8 mouse cellular contexts compared by ENCODE assay signal in the genomic region with DNA sequence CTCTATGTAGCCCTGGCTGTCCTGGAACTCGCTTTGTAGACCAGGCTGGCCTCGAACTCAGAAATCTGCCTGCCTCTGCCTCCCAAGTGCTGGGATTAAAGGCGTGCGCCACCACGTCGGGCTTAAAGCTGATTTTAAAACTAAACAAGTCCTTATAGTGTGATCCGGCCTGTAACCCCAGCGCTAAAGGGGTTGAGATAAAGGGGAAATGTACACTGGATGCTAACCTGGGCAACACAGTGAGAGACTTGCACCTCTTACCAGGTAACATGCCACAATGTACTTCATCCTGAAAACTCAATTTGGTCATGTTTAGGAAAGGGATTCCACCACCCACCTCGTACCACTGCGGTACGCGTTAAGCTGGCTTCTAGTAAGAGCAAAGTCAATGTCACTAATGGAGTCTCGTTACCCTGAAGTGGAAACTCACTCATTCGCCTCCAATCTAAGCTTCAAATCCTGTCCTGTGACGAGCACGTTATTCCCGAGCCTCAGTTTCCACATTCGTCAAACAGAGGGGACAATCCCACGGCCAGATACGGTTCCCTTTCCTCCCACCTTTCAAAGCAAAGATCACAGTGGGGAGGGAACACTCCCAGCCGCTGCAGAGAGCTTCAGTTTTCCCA. TPM values are rescaled to one million over a fixed set of nuclear protein-coding genes. Genes with fewer than 3 reads are reported as not detected.
DNase-seq lines count a peak whose midpoint lies in the region; ATAC-seq and TF ChIP-seq lines count a peak whose summit lies in the region.

No protein-coding gene starts in this region.

- peak overlapping the region; percentile 76 for H3K4me2 ChIP-seq in lung, embryonic 15.5 days
- H3K4me2 ChIP-seq in embryonic facial prominence, embryonic 13.5 days, result peak overlapping the region; percentile 86
- H3K4me2 ChIP-seq in hindbrain, postnatal 0 days (ENCODE audit: low read depth, low read length), result peak overlapping the region; percentile 67
- peak overlapping the region; percentile 81 for H3K4me2 ChIP-seq in neural tube, embryonic 12.5 days (replicated peaks)

- no peak for DNase-seq in lung, postnatal 10 days
- no peak for DNase-seq in hindbrain, postnatal 0 days (ENCODE audit: low spot score)
- no peak for DNase-seq in left cerebral cortex, adult 18-20 months (ENCODE audit: low spot score in 2 of 2)
- no peak for DNase-seq in adrenal gland, postnatal 4 days (ENCODE audit: low spot score in 2 of 2)
- no peak for DNase-seq in layer of hippocampus, adult 9-10 months (ENCODE audit: low spot score)

- peak overlapping the region; percentile 88 for H3K4me3 ChIP-seq in lung, embryonic 15.5 days
- H3K4me3 ChIP-seq in embryonic facial prominence, embryonic 13.5 days, result peak overlapping the region; percentile 93
- H3K4me3 ChIP-seq in hindbrain, postnatal 0 days (ENCODE audit: low read length), result peak overlapping the region; percentile 93
- peak overlapping the region; percentile 95 for H3K4me3 ChIP-seq in neural tube, embryonic 12.5 days

- 24% methylated on average over 21 of the region's 21 CpGs for WGBS in lung, embryonic 15.5 days
- WGBS in embryonic facial prominence, embryonic 13.5 days, result 32% methylated on average over 21 of the region's 21 CpGs
- 31% methylated on average over 21 of the region's 21 CpGs for WGBS in hindbrain, postnatal 0 days
- 33% methylated on average over 21 of the region's 21 CpGs for WGBS in neural tube, embryonic 12.5 days

- peak overlapping the region; percentile 93 for H3K9ac ChIP-seq in lung, embryonic 15.5 days
- peak overlapping the region; percentile 97 for H3K9ac ChIP-seq in embryonic facial prominence, embryonic 13.5 days
- peak overlapping the region; percentile 94 for H3K9ac ChIP-seq in hindbrain, postnatal 0 days (replicated peaks; ENCODE audit: low read length)
- peak overlapping the region; percentile 92 for H3K9ac ChIP-seq in neural tube, embryonic 12.5 days

- H3K9me3 ChIP-seq in lung, embryonic 15.5 days, result no peaks in the 10 kb centered on the region
- H3K9me3 ChIP-seq in embryonic facial prominence, embryonic 13.5 days, result no peaks in the 10 kb centered on the region
- no peaks in the 10 kb centered on the region for H3K9me3 ChIP-seq in hindbrain, postnatal 0 days (ENCODE audit: low read length)
- H3K9me3 ChIP-seq in neural tube, embryonic 12.5 days, result no peaks in the 10 kb centered on the region

- no peak for ATAC-seq in lung, embryonic 15.5 days (ENCODE audit: borderline replicate concordance, extremely low read depth, low FRiP score, low TSS enrichment)
- no peak for ATAC-seq in embryonic facial prominence, embryonic 13.5 days (ENCODE audit: insufficient number of reproducible peaks, insufficient read depth, low FRiP score, low TSS enrichment, low read depth)
- no peak for ATAC-seq in hindbrain, postnatal 0 days
- no peak for ATAC-seq in neural tube, embryonic 12.5 days (ENCODE audit: low FRiP score, low read depth)

- no peak for TF ChIP-seq CTCF in hindbrain, postnatal 0 days (IDR thresholded peaks at IDR 0.05; ENCODE audit: low read depth)

- H3K36me3 ChIP-seq in lung, embryonic 15.5 days, result 0 out of 2 replicates have a peak, but pooled peaks cover 3% of the 10 kb centered on the region
- no peaks in the 10 kb centered on the region for H3K36me3 ChIP-seq in embryonic facial prominence, embryonic 13.5 days
- no peaks in the 10 kb centered on the region for H3K36me3 ChIP-seq in hindbrain, postnatal 0 days (ENCODE audit: insufficient read depth, low read length)
- no peaks in the 10 kb centered on the region for H3K36me3 ChIP-seq in neural tube, embryonic 12.5 days

- H3K27me3 ChIP-seq in lung, embryonic 15.5 days, result no peaks in the 10 kb centered on the region
- H3K27me3 ChIP-seq in embryonic facial prominence, embryonic 13.5 days, result no peaks in the 10 kb centered on the region
- no peaks in the 10 kb centered on the region for H3K27me3 ChIP-seq in hindbrain, postnatal 0 days (ENCODE audit: insufficient read depth, low read length)
- H3K27me3 ChIP-seq in neural tube, embryonic 12.5 days (replicated peaks), result no peaks in the 10 kb centered on the region

- H3K27ac ChIP-seq in lung, embryonic 15.5 days, result peak overlapping the region; percentile 79
- peak overlapping the region; percentile 82 for H3K27ac ChIP-seq in embryonic facial prominence, embryonic 13.5 days
- peak overlapping the region; percentile 86 for H3K27ac ChIP-seq in hindbrain, postnatal 0 days
- H3K27ac ChIP-seq in neural tube, embryonic 12.5 days, result no peak overlapping the region

- H3K4me1 ChIP-seq in lung, embryonic 15.5 days, result peaks cover 27% of the 10 kb centered on the region
- H3K4me1 ChIP-seq in embryonic facial prominence, embryonic 13.5 days, result peaks cover 39% of the 10 kb centered on the region
- peaks cover 23% of the 10 kb centered on the region for H3K4me1 ChIP-seq in hindbrain, postnatal 0 days (ENCODE audit: insufficient read depth, low read length)
- peaks cover 48% of the 10 kb centered on the region for H3K4me1 ChIP-seq in neural tube, embryonic 12.5 days

RNA-seq across cellular contexts. Expression of a gene that starts 0.9 kb away (rescaled TPM):
- 20.8 and 21.3 TPM in 2 replicates for polyA plus RNA-seq in lung, embryonic 15.5 days (2015; fragmentation: Nextera tagmentation; extraction: Ambion mirVana)
- polyA plus RNA-seq in embryonic facial prominence, embryonic 13.5 days (2015; fragmentation: Nextera tagmentation; extraction: Ambion mirVana), result 23.1 and 26.3 TPM in 2 replicates
- total RNA-seq in hindbrain, postnatal 0 days (2014; rRNA removed), result 47.5 and 54.7 TPM in 2 replicates
- 27.9 and 28.4 TPM in 2 replicates for polyA plus RNA-seq in hindbrain, postnatal 0 days (2015; fragmentation: Nextera tagmentation; extraction: Ambion mirVana)
- 20.0 and 25.1 TPM in 2 replicates for polyA plus RNA-seq in neural tube, embryonic 12.5 days (2016; fragmentation: Nextera tagmentation; extraction: Ambion mirVana)
- 100 to 1,000 TPM in 1 of 2 experiments, 10 to 100 TPM in 1; 96.8 to 105 TPM for total RNA-seq in left cerebral cortex, adult 18-20 months (2021)
- 10 to 100 TPM; 87.4 TPM for total RNA-seq in adrenal gland, postnatal 4 days (2021)

RNA-seq across cellular contexts. Expression of a gene that starts 14.0 kb away (rescaled TPM):
- polyA plus RNA-seq in lung, embryonic 15.5 days (2015; fragmentation: Nextera tagmentation; extraction: Ambion mirVana), result 563 and 602 TPM in 2 replicates
- polyA plus RNA-seq in embryonic facial prominence, embryonic 13.5 days (2015; fragmentation: Nextera tagmentation; extraction: Ambion mirVana), result 726 and 753 TPM in 2 replicates
- 343 and 354 TPM in 2 replicates for total RNA-seq in hindbrain, postnatal 0 days (2014; rRNA removed)
- polyA plus RNA-seq in hindbrain, postnatal 0 days (2015; fragmentation: Nextera tagmentation; extraction: Ambion mirVana), result 359 and 380 TPM in 2 replicates
- polyA plus RNA-seq in neural tube, embryonic 12.5 days (2016; fragmentation: Nextera tagmentation; extraction: Ambion mirVana), result 452 and 465 TPM in 2 replicates
- total RNA-seq in left cerebral cortex, adult 18-20 months (2021), result 100 to 1,000 TPM; 457 to 473 TPM
- total RNA-seq in adrenal gland, postnatal 4 days (2021), result 1,000 to 10,000 TPM; 1,172 to 1,181 TPM

RNA-seq across cellular contexts. Expression of a gene that starts 29.7 kb away (rescaled TPM):
- 4.4 and 4.7 TPM in 2 replicates for polyA plus RNA-seq in lung, embryonic 15.5 days (2015; fragmentation: Nextera tagmentation; extraction: Ambion mirVana)
- 4.7 and 7.1 TPM in 2 replicates for polyA plus RNA-seq in embryonic facial prominence, embryonic 13.5 days (2015; fragmentation: Nextera tagmentation; extraction: Ambion mirVana)
- total RNA-seq in hindbrain, postnatal 0 days (2014; rRNA removed), result 103 and 107 TPM in 2 replicates
- 15.1 and 15.9 TPM in 2 replicates for polyA plus RNA-seq in hindbrain, postnatal 0 days (2015; fragmentation: Nextera tagmentation; extraction: Ambion mirVana)
- polyA plus RNA-seq in neural tube, embryonic 12.5 days (2016; fragmentation: Nextera tagmentation; extraction: Ambion mirVana), result 15.4 and 16.5 TPM in 2 replicates
- 100 to 1,000 TPM; 163 to 164 TPM for total RNA-seq in left cerebral cortex, adult 18-20 months (2021)
- total RNA-seq in adrenal gland, postnatal 4 days (2021), result 10 to 100 TPM; 25.0 to 32.0 TPM
